Mouse (Mus musculus) spleen, postnatal 14 days (tissue): Measurements from ENCODE around the gene Snx22.
A peak's percentile ranks its signal among the peaks of the same experiment; 100 is the strongest.

Experiments
- DNase-seq, 2 experiments: peaks; one replicate each; pipeline ENCODE4 v3.0.0; 2021 to 2022; ENCODE audit warnings: low spot score in 2 of 2

Snx22 gene

DNA sequence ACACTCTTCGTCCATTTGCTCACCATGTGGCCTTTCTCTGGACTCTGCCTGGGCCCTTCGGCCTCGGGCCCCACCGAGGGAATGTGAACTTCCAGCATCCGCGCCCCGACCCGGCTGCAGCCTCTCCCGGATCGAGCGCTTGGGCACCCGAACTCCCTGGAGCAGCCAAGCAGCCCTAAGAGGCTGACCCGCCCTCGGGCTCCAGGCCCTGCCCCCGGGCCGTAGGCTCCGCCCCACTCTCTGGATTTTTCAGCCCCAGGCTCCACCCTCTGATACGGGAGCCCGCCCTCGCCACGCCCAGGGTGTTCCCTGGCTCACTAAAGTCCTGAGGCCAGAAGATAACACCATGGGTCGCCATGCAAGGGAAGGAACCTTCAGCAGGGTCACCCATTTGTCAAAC is at the start of gene Snx22:
Snx22 (minus strand) TSS at position 137 of the 400 bp plus-strand sequence.
- DNase-seq: peak; percentile 93

DNA sequence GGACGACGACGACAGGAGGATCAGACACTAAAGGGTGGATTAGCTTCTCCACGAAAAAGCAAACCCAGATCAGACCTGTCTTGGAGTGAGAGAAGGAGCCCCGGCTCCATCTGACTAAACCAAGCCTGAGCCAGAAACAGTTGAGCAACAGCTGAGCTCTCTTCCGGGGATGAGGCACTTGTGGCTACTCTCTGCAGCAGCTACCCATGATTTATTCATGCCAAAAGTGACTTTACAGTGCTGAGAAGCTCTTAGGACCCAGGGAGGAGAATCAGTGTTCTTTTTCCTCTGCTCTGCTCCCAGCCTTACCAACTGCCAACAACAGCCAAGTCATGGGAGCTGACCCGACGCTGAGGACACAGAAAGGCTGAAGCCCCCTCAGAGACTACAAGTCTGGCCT is 47.4 kb upstream of the Snx22 start:
- no peak for DNase-seq

DNA sequence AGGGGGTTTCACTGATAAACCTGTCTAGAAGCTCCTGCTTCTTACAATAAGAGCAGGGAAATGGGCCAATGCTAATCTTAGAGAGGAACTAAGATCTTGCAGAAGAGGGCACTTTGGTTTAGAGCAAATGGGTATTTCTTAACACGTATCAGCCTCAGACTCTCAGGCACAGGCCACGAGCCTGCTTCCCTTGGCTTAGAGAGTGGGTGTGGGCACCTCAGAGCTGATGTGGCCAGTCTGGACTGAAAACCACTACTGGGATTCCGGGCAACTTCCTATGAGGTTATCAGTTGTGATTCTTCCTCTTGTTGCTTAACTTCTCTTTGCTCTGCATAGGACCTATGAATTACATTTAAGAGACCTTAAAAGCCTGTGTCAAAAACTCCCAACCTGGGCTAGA is 44.8 kb upstream of the Snx22 start:
- DNase-seq: no peak

DNA sequence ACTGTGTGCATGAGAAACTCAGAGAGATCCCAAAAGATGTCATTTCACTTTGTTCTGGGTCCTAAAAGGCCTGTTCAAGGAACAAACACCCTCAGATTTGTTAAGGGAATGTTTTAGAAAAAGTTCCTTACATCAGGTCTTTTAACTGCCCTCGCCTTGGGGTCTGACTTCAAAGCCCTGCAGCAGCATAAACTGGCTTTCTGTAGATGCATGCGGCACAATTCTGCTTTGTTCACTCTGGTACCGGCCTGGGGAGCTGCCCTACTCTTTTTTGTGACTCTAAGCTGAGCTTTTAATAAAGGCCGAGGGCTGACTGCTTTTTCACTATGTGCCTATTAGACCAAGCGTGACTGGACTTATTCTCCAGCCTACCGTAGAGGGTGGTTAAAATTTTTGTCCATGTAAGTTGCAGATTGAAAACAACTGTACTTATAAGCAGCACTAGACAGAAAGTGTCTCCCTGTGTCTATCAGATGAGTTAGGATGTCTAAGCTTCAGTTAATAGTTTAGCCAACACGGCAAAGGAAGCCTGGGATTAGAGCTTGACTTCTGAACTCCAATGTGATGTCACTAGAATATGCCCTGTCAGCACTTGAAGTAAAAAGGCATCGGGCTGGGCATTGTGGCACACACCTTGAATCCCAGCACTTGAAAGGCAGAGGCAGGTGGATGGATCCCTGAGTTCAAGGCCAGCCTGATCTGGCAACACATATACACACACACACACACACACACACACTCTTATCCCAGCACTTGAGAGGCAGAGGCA is 41.3 kb upstream of the Snx22 start:
- no peak for DNase-seq

DNA sequence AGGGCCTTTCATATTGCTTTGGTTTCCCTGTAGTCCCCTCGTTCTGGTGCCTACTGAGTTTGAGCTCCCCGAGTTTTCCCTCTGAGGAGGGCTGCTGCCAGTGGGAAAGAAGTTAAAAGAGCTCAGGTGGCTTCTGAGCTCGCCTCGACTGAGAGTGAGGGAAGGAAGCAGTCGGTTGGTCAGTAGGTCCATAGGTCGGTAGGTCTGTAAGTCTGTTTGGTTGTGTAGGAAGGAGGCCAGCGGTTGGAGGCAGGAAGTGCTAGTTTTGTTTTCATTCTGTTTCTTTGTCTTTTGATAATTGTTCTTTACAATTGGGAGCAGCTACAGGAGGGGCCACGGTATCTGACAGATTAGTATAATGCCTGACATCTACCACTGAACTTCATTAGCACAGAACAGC is 40.6 kb upstream of the Snx22 start:
- DNase-seq: no peak

DNA sequence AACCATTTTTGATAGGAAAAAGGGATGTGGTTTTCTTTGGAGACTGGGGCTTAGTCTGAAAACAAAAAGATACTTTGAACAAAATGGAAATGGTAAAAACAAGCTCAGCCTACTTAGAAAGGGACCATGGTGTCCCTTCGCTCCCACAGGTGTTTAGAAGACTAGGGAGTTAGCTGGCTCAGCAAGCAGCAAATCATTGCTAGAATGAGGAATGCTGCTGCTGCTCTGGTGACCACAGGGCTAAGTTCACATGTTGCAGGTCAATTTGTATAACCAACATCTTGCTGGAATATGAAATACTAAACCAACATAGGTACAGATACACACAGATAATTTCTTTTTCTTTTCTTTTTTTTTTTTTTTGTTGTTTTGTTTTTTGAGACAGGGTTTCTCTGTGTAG is 40.1 kb upstream of the Snx22 start:
- no peak for DNase-seq

DNA sequence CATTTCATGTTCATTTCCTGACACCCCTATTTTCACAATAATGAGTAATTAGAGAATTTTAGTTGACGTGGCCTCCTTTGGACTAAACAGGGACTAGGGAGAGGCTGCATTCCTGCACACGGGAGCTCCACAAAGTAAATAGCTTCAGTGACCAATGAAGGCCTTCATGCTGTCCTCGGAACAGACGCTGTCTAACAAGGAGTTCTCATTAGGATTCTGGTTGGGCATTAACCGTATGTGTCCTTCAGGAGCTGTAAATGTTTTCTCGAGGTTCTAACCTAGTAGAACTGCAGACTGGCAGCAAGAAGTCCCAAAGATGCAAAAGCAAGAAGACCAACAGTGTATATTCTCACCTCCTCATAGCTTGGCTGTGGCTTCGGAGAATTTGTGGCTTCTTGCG is 35.6 kb upstream of the Snx22 start:
- no peak for DNase-seq

DNA sequence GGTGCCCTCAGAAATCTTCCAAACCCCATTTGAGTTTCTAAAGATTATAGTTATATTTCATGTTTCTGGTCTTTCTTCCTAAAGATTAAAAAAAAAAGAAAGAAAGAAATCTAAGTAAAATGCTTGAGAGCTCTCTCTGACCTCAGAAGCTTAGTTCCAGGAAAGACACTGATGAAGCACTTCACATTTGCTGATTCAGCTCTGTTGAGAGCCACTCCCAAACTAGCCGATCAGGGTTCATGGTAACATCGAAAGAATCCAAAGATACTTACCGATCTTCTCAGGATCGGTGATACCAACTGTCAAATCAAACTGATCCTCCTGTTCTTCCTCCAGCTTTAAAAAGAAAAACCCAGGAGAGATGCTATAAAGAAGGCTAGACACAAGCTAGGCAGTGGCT is 35.1 kb upstream of the Snx22 start:
- DNase-seq: no peak

DNA sequence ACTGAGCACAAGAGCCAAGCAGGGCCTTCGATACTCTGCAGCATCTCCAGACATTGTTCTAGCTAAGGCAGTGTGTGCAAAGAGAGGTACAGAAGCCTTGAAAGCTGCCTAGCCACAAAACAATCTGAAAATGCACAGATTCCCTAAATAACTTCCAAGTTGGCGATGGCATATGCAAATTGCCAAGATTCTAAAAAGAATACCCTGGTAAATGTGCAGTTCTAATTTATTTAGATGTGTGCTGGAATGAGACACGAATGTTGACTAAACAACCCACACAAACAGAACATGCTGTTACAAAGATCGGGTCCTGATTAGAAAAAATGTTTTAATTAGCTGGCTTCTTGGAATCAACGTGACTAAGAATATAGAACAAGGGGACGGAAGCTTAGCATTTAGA is 33.1 kb upstream of the Snx22 start:
- no peak for DNase-seq

DNA sequence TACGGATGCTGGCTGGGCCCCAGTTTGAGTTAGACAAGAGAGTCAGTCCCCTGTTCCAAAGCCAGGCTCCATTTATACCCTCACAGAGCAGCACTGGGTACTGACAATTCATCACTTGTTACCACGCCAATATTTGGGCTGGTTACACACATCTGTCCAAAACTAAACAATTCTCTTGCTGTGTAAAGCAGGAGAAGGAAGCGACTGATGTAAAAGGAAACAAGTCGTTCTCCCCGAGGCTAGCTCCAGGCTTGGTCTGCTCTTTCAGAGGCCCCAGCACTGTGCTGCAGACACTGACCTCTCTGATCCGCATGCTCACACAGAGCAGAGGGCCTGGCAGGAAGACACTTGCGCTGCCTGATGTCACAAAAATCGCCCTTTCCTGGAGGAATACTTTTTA is 32.1 kb upstream of the Snx22 start:
- no peak for DNase-seq

DNA sequence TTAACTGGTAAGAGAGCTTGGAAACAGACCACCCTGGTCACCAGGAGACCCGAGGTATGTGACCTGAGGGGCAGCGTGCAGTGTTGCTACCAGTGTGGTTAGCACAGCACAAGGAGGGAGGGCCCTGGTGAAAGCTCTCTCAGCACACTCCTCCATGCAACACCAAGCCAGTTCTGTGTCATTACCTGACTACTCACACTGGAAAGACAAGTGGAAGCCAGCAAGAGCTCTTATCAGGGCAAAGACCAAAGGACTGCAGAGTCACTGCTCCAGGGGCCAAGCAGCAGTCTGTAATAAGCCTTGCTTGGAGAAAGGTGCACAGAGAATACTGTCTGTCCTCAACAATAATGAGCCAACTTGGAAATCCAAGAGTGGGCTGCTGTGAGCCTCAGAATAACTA is 23.1 kb upstream of the Snx22 start:
- no peak for DNase-seq

DNA sequence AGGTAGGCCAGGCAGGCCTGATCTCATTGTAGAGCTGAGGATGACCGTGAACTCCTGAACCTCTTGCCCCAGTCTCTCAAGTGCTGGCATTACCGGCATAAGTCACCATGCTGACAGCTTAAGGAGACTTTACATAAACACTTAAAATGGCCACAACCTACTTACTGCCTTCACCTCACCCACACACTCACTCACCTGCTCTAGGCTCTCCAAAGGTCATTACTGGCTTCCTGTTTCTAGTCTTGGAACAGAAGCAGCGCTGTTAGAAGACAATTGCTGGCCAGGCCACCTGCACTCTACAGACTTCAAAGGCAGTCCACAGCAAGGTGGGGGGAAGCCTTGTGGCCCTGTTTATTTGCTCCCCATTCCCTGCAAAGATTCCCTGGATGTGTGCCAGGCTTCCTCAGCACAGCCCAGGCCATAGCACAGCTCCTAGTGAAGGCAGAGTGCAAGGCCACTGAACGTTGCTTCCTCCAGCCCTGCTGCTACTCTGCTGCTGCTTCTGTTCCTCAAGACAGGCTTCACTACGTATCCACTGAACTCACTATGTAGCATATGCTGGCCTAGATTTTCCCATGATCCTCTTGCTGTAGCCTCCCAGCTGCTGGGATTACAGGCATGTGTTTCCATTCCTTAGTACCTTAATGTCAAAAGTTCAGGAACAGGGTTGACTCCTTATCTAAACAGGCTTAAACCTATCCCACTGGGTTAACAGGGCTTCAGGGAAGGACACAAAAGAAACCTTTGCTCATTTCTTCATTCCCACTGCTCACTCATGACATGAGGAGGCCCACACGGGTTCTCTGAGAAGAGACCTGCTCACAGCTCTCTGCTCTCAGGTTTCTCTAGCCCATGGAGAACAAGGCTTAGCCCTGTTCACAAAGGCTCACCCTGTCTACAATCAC is 22.1 kb upstream of the Snx22 start:
- DNase-seq: no peak

DNA sequence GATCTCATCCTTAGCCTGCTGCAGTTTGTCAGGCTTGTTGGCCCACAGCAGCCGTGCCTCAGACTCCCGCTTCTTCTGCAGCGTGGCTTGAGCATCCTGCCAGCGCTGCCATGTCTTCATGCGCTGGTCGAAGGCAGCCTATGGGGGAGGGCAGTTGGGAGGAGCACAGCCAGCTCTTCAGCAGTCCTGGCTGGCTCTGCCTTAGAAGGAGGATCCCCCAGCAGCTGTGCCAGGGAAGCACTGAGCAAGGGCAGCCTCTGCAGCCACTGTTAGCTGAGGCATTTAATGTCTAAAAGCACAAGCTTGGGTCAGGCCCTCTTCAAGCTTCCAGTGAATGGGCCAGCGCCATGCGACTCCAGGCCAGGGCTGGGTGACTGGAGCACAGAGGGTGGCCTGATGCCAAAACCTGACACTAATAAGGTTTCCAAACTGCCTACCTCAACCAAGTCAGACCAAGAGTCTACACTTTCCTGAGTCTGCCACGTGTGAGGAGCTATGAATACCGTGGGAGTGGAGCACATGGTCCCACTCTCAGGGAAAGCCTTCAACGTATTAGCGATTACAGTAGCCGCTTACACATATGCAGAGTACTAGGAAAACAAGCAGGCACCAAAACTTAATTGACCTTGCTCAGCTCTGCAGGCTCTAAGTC is 21.2 kb upstream of the Snx22 start:
- no peak for DNase-seq

DNA sequence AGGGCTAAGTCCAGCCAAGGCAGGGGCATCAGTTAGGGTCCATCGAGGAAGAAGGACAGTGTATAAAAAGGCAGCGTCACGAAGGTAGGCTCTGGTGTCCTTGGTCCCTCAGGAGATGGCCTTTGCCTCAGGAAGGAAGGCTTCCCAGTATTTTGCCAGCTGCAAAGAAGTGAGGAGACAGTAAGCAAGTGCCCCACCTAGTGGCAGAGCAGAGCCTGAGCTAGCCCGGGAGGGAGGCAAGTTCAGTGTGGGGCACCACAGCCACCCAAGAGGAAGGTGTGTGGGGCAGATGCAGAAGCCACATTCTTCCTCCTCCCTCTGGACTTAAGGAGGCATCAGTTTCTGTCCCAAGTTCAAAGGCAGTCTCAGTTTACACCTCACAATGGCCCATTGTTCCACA is 18.9 kb upstream of the Snx22 start:
- DNase-seq: peak; percentile 38 to 54

DNA sequence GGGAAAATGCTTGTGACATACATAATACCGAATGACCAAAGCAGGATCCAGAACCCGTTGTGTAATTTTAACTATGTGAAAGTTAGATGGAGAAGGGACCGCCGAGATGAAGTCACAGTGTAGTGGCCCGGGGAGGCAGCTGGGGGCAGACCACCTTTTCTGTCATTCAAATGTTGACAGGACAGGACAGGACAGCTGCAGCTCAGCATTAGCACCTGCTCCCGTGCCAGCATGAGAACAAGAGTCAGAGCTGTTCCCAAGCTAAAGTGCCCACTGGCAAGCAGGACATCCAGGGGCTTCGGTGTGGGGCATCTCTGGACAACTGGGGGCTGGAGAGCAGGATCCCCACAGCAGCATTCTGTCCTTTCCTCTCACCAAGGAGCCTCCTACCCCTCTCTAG is 17.5 kb upstream of the Snx22 start:
- no peak for DNase-seq

DNA sequence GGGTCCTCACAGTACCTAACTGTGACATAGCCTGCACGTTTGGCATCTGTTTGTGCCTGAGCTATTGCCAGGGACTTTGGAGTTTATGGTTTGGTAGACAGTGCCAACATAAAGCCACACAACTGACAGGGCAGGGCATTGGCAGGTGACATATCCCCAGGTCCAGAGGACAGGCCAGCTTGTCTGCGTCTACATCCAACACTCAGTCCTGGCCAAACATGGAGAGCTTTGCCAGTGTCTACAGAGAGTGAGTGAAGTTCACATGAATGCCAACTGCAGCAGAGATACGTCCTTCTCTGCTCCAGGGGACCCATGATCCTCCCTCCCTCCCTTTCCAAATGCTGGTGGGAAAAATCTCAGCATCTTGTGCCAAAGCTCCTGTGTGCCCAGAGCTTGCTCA is 14.7 kb upstream of the Snx22 start:
- no peak for DNase-seq

DNA sequence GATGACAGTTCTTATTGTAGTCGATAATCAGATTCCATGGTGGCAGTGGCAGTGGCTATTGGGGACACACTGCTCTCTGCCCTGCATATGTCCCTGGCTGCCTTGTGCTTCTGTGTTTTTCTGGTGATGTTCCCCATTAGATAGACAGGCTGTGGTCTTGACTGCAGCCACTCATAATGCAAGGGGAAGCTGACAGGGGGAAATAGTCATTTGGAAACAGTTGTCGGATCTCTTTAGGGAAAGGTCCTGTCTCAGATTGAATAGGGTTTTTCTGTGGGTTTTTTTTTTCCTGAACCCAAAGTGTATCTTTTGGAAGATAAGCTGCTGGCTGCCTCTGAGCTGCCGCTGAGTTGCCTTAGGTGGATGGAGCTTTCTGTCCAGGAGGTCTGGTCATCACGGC is 12.5 kb upstream of the Snx22 start:
- DNase-seq: no peak

DNA sequence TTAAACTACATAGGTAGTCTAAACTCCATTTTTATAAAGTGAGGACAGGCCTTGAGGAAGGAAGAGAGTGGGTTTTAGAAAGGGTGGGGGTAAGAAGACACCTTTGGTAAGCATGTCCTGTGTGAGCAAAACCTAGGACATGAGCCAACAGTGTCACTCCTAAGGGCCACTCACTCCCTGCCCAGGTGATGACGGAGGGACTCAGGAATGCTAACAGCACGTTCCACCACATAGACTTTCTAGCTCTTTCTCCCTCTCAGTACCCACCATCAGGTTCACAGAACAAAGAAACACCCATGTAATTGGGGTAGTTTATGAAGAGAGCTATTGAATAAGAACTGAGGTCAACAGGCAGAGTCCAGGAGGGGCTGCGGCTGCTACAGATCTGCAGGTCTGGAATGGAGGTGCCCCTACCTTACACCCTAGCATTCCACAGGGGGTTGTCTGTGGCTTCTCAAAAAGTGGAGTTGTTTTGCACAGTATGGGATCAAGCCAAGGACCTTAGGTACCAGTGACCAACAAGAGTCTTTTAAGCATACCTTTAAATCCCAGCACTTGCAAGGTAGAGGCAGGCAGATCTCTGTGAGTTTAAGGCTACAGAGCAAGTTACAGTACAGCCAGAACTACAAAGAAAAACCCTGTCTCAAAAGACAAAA is 11.4 kb upstream of the Snx22 start:
- DNase-seq: no peak

DNA sequence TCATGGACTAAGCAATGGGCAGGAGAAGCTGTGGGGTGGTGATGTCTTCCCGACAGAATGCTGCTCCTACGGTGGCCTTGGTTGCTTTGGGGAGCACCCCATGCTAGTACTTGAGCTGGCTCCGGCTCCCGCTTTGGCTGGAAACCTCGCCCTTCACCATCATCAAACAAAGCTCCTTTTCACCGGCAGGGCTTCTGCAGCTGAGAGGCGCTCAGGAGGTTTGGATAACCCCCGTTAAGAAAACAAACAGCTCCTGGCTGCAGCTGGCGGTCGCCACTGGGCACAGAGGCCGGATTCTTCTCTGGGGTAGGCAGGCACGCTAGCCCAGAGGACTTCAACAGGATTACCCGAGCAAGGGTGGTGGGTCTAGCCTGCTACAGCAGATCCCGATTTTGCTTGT is 9.0 kb upstream of the Snx22 start:
- no peak for DNase-seq

DNA sequence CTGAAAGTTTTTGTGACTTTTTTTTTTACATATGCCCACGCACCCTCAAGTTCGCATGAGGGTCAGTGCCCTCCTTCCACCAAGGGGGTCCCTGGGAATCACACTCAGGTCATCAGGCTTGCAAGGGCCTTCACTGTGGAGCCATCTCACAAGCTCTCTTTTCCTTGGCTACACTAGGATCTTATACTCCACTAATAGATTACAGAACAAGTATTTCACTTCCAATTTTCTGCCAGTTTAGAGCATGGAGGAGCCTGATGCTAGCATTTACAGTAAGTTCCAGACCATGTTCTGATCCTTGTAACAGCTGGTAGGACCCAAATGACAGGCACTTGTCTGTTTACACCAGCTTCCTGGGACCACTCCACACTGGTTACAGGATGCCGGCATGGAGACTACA is 8.6 kb upstream of the Snx22 start:
- no peak for DNase-seq

DNA sequence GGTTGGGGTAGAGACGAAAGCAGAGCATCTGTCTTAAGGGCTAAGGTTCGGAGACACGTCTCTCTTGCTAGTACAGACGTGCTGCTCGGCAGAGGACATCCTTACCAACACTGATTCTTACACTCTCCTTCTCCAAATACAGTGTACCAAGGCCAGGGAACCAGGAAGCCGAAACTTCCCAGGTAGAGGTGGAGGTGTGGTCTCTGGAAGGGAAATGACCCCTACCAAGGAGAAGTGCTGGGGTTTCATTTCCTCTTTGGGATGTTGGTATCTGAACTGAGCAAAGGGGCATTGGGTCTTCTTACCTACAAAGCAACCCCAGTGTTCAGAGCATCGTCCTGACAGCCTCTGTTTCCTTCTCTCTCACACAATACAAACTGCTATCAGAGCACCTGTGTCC is 3.2 kb upstream of the Snx22 start:
- DNase-seq: no peak

DNA sequence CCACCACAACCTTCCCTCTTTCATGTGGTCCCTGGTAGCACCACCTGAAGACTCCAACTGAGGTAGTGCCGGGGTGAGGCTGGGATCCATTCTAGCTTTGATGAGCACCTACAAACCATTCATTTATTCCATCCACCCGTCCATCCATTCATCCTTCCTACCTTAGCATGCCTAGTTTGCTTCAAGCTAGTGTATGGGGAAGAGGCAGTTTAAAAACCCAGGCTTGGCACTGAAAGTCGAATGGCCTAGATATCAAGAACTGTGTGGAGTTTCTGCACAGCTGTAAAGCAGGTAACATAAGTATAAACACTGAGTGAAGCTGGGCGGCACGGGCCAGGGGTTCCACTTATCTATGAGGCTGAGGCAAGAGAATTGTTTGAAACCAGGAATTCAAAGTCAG is 632 bp upstream of the Snx22 start:
- DNase-seq: no peak
